Mouse (Mus musculus) myocyte (in vitro differentiated cells): ENCODE measurements around the gene Itgal. TPM values are rescaled to one million over a fixed set of nuclear protein-coding genes. Genes with fewer than 3 reads are reported as not detected.
A peak's percentile ranks its signal among the peaks of the same experiment; 100 is the strongest.

Experiments used
- H3K27me3 ChIP-seq: one replicate; pipeline ENCODE4 v1.6.1; 2011; ENCODE audit not compliant: control insufficient read depth, insufficient read depth, insufficient read length
- H3K36me3 ChIP-seq: one replicate; pipeline ENCODE4 v1.6.1; 2011; ENCODE audit not compliant: control insufficient read depth, insufficient read depth
- H3K4me2 ChIP-seq: one replicate; pipeline ENCODE4 v1.6.1; 2011; ENCODE audit warnings: low read depth, control low read depth
- H3K4me3 ChIP-seq: one replicate; pipeline ENCODE4 v1.5.1; 2011; ENCODE audit warnings: mild to moderate bottlenecking, control low read depth, moderate library complexity
- H3K79me2 ChIP-seq: one replicate; pipeline ENCODE4 v1.6.1; 2011; ENCODE audit not compliant: control insufficient read depth, insufficient read depth
- H3ac ChIP-seq: one replicate; pipeline ENCODE4 v1.6.1; 2011; ENCODE audit not compliant: control insufficient read depth, insufficient read length
- CEBPB ChIP-seq: IDR thresholded peaks from 2 replicates; pipeline ENCODE4 v1.6.1; 2011; ENCODE audit warnings: mild to moderate bottlenecking, moderate library complexity; ENCODE audit not compliant: poor library complexity, insufficient read depth, severe bottlenecking
- E2F4 ChIP-seq: IDR thresholded peaks from one replicate; pipeline ENCODE4 v1.6.1; 2011; ENCODE audit warnings: mild to moderate bottlenecking, control low read depth, moderate library complexity; ENCODE audit not compliant: insufficient read depth
- MAX ChIP-seq: IDR thresholded peaks from one replicate; pipeline ENCODE4 v1.6.1; 2011; ENCODE audit warnings: low read depth, mild to moderate bottlenecking, control low read depth
- MYOD1 ChIP-seq, 3 experiments: IDR thresholded peaks; one replicate each; pipeline ENCODE4 v1.6.1; 2011; ENCODE audit warnings: control low read depth in 2 of 3, low read depth in 2 of 3, mild to moderate bottlenecking in 2 of 3, moderate library complexity in 1 of 3; ENCODE audit not compliant: insufficient read length in 2 of 3, control insufficient read depth in 1 of 3
- MYOG ChIP-seq, 3 experiments: IDR thresholded peaks; one replicate each; pipeline ENCODE4 v1.6.1; 2011; ENCODE audit warnings: control low read depth in 2 of 3, low read depth in 2 of 3, mild to moderate bottlenecking in 2 of 3; ENCODE audit not compliant: insufficient read length in 2 of 3, control insufficient read depth in 1 of 3, insufficient read depth in 1 of 3
- POLR2A ChIP-seq: IDR thresholded peaks from one replicate; pipeline ENCODE4 v1.6.1; 2011; ENCODE audit warnings: low read depth, mild to moderate bottlenecking, control low read depth, moderate library complexity; ENCODE audit not compliant: insufficient read length
- POLR2AphosphoS2 ChIP-seq: IDR thresholded peaks from one replicate; pipeline ENCODE4 v1.6.1; 2011; ENCODE audit warnings: low read depth, control low read depth; ENCODE audit not compliant: insufficient read length
- REST ChIP-seq: IDR thresholded peaks from one replicate; pipeline ENCODE4 v1.6.1; 2011; ENCODE audit warnings: mild to moderate bottlenecking, control low read depth, moderate library complexity; ENCODE audit not compliant: insufficient read depth, insufficient read length
- SRF ChIP-seq: IDR thresholded peaks from one replicate; pipeline ENCODE4 v1.6.1; 2011; ENCODE audit warnings: low read depth; ENCODE audit not compliant: control insufficient read depth, insufficient read length
- TCF12 ChIP-seq: IDR thresholded peaks from one replicate; pipeline ENCODE4 v1.6.1; 2011; ENCODE audit warnings: mild to moderate bottlenecking, control low read depth; ENCODE audit not compliant: poor library complexity, insufficient read depth, severe bottlenecking
- TCF3 ChIP-seq: IDR thresholded peaks from one replicate; pipeline ENCODE4 v1.6.1; 2011; ENCODE audit warnings: low read depth, control low read depth; ENCODE audit not compliant: insufficient read length
- USF1 ChIP-seq: IDR thresholded peaks from one replicate; pipeline ENCODE4 v1.6.1; 2011; ENCODE audit warnings: low read depth, mild to moderate bottlenecking, control low read depth, moderate library complexity
- polyA plus RNA-seq: library from polyadenylated mRNA; unstranded; fragments of >200 nt; fragmentation: generic; extraction: Trizol; gene quantifications from one replicate; pipeline ENCODE4 v1.2.1, GENCODE M21; 2012; ENCODE audit warnings: missing spikeins

Itgal gene
- polyA plus RNA-seq, 1 experiment: 0.16 TPM

DNA sequence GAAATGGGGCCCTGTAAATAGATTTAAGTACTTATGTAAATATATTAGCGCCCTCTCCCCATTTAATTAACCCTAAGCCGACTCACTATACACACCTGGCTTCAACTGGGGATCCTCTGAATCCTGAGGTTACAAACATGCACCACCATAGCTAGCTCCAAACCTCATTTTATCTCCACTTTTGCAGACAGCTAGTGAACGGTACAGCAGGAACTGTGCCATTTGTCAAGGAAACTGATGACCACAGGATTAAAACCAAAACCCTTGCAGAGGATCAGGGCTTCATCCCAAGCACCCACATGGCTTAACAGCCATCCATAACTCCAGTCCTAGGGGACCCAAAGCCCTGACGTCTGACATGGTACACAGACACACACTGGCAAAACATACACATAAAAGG is 41.1 kb upstream of the Itgal start:
- peak overlapping the region; percentile 23 for H3K4me3 ChIP-seq
- H3K79me2 ChIP-seq: no peaks in the 10 kb centered on the region
- H3K27me3 ChIP-seq: no peaks in the 10 kb centered on the region
- H3K36me3 ChIP-seq: no peaks in the 10 kb centered on the region
- TF ChIP-seq CEBPB: no peak
- no peak for TF ChIP-seq MYOD1 (IDR thresholded peaks at IDR 0.05; ENCODE audit: control insufficient read depth in 1 of 3, insufficient read length in 2 of 3, low read depth in 2 of 3)
- TF ChIP-seq SRF: no peak
- no peak for TF ChIP-seq E2F4
- TF ChIP-seq POLR2A: no peak
- TF ChIP-seq MYOG (IDR thresholded peaks at IDR 0.05; ENCODE audit: control insufficient read depth in 1 of 3, insufficient read depth in 1 of 3, insufficient read length in 2 of 3, low read depth in 2 of 3): no peak
- TF ChIP-seq REST: no peak
- no peak for TF ChIP-seq TCF12
- no peak for TF ChIP-seq MAX
- TF ChIP-seq POLR2AphosphoS2: no peak
- TF ChIP-seq USF1: no peak
- no peak for TF ChIP-seq TCF3
- peak overlapping the region; percentile 42 for H3ac ChIP-seq
- H3K4me2 ChIP-seq: peak overlapping the region; percentile 92

GRCm38 (mm10) chr7:127255965-127256364 is 40.1 kb upstream of the Itgal start:
- Histone ChIP-seq H3K79me2 (no peaks in the 10 kb centered on the region), H3K4me2 (no peak overlapping the region), H3K36me3 (no peaks in the 10 kb centered on the region), H3ac (no peak overlapping the region), H3K4me3 (no peak overlapping the region), H3K27me3 (no peaks in the 10 kb centered on the region)
- TF ChIP-seq CEBPB (no peak), MYOG (IDR thresholded peaks at IDR 0.05; ENCODE audit: control insufficient read depth in 1 of 3, insufficient read depth in 1 of 3, insufficient read length in 2 of 3, low read depth in 2 of 3) (no peak), POLR2A (no peak), USF1 (no peak), E2F4 (no peak), MYOD1 (IDR thresholded peaks at IDR 0.05; ENCODE audit: control insufficient read depth in 1 of 3, insufficient read length in 2 of 3, low read depth in 2 of 3) (no peak), REST (no peak), TCF3 (no peak)

- H3K4me3 ChIP-seq: no peak overlapping the region
- TF ChIP-seq MYOD1 (IDR thresholded peaks at IDR 0.05; ENCODE audit: control insufficient read depth in 1 of 3, insufficient read length in 2 of 3, low read depth in 2 of 3) (no peak), E2F4 (no peak), SRF (no peak), CEBPB (no peak), MAX (no peak), TCF3 (no peak), POLR2A (no peak), TCF12 (no peak), MYOG (IDR thresholded peaks at IDR 0.05; ENCODE audit: control insufficient read depth in 1 of 3, insufficient read depth in 1 of 3, insufficient read length in 2 of 3, low read depth in 2 of 3) (no peak), POLR2AphosphoS2 (no peak), USF1 (no peak), REST (no peak)
- H3ac ChIP-seq: no peak overlapping the region
- no peak overlapping the region for H3K4me2 ChIP-seq
- no peaks in the 10 kb centered on the region for H3K27me3 ChIP-seq
- H3K36me3 ChIP-seq: no peaks in the 10 kb centered on the region
- no peaks in the 10 kb centered on the region for H3K79me2 ChIP-seq
These were observed 39.5 kb upstream of the Itgal start for GRCm38 (mm10) chr7:127256518-127256917.

- Histone ChIP-seq H3ac (no peak overlapping the region), H3K4me3 (peak overlapping the region; percentile 55), H3K27me3 (no peaks in the 10 kb centered on the region), H3K4me2 (no peak overlapping the region), H3K79me2 (no peaks in the 10 kb centered on the region), H3K36me3 (no peaks in the 10 kb centered on the region)
- TF ChIP-seq E2F4 (no peak), MYOD1 (IDR thresholded peaks at IDR 0.05; ENCODE audit: control insufficient read depth in 1 of 3, insufficient read length in 2 of 3, low read depth in 2 of 3) (no peak), MAX (no peak), TCF3 (no peak)
These were observed 36.7 kb upstream of the Itgal start for GRCm38 (mm10) chr7:127259186-127259905.

DNA sequence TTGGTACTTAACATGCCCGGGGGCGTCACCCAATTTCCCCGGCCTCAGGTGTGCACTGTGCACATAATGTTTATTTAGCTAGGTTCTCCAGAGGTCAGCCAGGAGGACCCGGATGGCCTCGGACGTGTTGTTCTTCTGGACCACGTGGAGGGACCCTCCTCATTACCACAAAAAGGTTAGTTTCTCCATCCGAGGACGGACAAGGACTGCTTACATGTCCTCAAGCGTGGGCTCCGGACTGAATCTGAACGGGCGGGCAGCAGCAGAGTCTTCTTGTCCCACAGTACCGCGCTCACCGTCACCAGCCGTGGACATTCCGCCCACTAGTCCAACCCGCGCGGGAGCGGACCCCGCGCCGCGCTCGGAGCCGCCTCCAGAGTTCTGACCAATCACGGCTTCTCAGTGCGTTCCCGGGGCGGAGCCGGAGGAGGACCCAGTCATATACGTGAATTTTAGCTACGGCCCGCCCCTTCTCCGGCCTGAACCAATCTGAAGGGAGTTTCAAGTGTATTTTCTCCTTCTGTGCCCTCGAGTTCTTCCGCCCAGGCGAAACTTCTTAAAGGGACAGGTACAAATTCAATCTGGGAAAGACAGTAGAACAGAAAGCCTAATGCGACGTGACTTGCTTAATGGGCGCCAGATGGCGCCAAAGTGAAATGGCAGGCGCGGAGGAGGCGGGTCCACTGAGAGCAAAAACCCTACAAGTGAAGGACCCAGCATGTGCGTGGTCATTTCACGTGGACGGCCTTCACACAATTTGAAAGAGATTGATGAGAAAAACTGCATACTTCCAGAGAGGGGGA is 35.5 kb upstream of the Itgal start, which contains the start of gene Dctpp1:
TSS of gene Dctpp1 (minus strand) at position 401 of the 803 bp plus-strand sequence.
- no peaks in the 10 kb centered on the region for H3K27me3 ChIP-seq
- TF ChIP-seq SRF: no peak
- peak; percentile 85 for TF ChIP-seq POLR2A
- no peak for TF ChIP-seq REST
- TF ChIP-seq MYOG (IDR thresholded peaks at IDR 0.05; ENCODE audit: control insufficient read depth in 1 of 3, insufficient read depth in 1 of 3, insufficient read length in 2 of 3, low read depth in 2 of 3): no peak
- TF ChIP-seq MYOD1 (IDR thresholded peaks at IDR 0.05; ENCODE audit: control insufficient read depth in 1 of 3, insufficient read length in 2 of 3, low read depth in 2 of 3): no peak
- no peak for TF ChIP-seq USF1
- TF ChIP-seq TCF12: no peak
- TF ChIP-seq E2F4: peak; percentile 43
- TF ChIP-seq TCF3: no peak
- no peak for TF ChIP-seq CEBPB
- TF ChIP-seq MAX: no peak
- TF ChIP-seq POLR2AphosphoS2: peak; percentile 69
- H3K79me2 ChIP-seq: no peaks in the 10 kb centered on the region

More for the DNA sequence above, 35.5 kb upstream of the Itgal start, which contains the start of gene Dctpp1:
- H3K36me3 ChIP-seq: no peaks in the 10 kb centered on the region
- peak within 1 kb of the TSS; percentile 93 for H3K4me2 ChIP-seq
- peak within 1 kb of the TSS; percentile 55 for H3K4me3 ChIP-seq
- no peak within 1 kb of the TSS for H3ac ChIP-seq
